In the genomic region with DNA sequence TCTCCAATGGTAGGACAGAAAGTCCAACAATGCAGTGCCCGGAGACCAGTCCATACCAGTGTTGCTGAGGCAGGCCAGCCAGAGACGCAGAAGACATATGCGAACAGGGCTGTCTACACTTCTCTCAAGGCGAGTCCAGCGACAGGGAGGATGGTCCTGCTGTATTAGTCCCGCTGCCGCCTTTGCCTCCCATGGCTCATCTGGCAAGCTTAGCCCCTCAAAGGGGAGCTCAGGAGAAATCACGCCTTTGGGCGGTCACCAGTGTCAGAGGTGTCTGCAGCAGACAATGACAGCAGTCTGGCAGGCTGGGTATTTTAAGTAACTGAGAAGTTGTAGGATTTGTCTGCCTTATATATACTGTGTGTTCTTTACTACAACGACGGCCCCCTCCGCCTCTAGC, we compare ENCODE assay signal across 8 mouse cellular contexts. TPM values are rescaled to one million over a fixed set of nuclear protein-coding genes. Genes with fewer than 3 reads are reported as not detected.
DNase-seq lines count a peak whose midpoint lies in the region; ATAC-seq and TF ChIP-seq lines count a peak whose summit lies in the region.

No protein-coding gene starts in this region.

- H3K79me2 ChIP-seq in myocyte (ENCODE audit: control insufficient read depth, insufficient read depth): no peaks in the 10 kb centered on the region

- H3K4me1 ChIP-seq in embryonic facial prominence, embryonic 14.5 days (ENCODE audit: control insufficient read depth, insufficient read depth, low read length): 0 out of 2 replicates have a peak, but pooled peaks cover 2% of the 10 kb centered on the region
- peaks cover 19% of the 10 kb centered on the region; the same call in 1 of the 2 replicates for H3K4me1 ChIP-seq in hindbrain, embryonic 15.5 days (replicated peaks)

- no peak for TF ChIP-seq POLR2A in myocyte (IDR thresholded peaks at IDR 0.05; ENCODE audit: insufficient read length, low read depth)

- no peak overlapping the region for H3ac ChIP-seq in myocyte (ENCODE audit: control insufficient read depth, insufficient read length)

- no peaks in the 10 kb centered on the region for H3K36me3 ChIP-seq in embryonic facial prominence, embryonic 14.5 days (ENCODE audit: control insufficient read depth, insufficient read depth, low read length)
- no peaks in the 10 kb centered on the region for H3K36me3 ChIP-seq in hindbrain, embryonic 15.5 days
- H3K36me3 ChIP-seq in myocyte (ENCODE audit: control insufficient read depth, insufficient read depth): no peaks in the 10 kb centered on the region

- ATAC-seq in embryonic facial prominence, embryonic 14.5 days (ENCODE audit: low read depth): no peak
- ATAC-seq in hindbrain, embryonic 15.5 days (ENCODE audit: low FRiP score, low read depth): peak; percentile 12; the same call in 1 of the 2 replicates
- no peak for ATAC-seq in monocyte, adult 5-6 weeks (replicated peaks; ENCODE audit: insufficient number of reproducible peaks, low FRiP score, low TSS enrichment, poor library complexity, severe bottlenecking)
- ATAC-seq in megakaryocyte-erythroid progenitor cell, adult 5-6 weeks (replicated peaks; ENCODE audit: low FRiP score, low TSS enrichment, poor library complexity, severe bottlenecking): no peak

- DNase-seq in adrenal gland, adult 2 months: peak; percentile 7
- DNase-seq in adrenal gland, postnatal 10 days: no peak
- DNase-seq in 3T3-L1 (ENCODE audit: low read depth, low spot score): peak; percentile 17
- DNase-seq in embryonic facial prominence, embryonic 14.5 days (ENCODE audit: low spot score): no peak

- H3K4me3 ChIP-seq in embryonic facial prominence, embryonic 14.5 days (ENCODE audit: low read depth, low read length): peak overlapping the region; percentile 52
- H3K4me3 ChIP-seq in hindbrain, embryonic 15.5 days: peak overlapping the region; percentile 64
- peak overlapping the region; percentile 56 for H3K4me3 ChIP-seq in myocyte

- no peaks in the 10 kb centered on the region for H3K9me3 ChIP-seq in embryonic facial prominence, embryonic 14.5 days (ENCODE audit: control insufficient read depth, low read length)
- H3K9me3 ChIP-seq in hindbrain, embryonic 15.5 days: no peaks in the 10 kb centered on the region

- H3K27ac ChIP-seq in embryonic facial prominence, embryonic 14.5 days (replicated peaks; ENCODE audit: low read depth, low read length): peak overlapping the region; percentile 81
- H3K27ac ChIP-seq in hindbrain, embryonic 15.5 days (replicated peaks): peak overlapping the region; percentile 84

- WGBS in embryonic facial prominence, embryonic 14.5 days: 34% methylated on average over 11 of the region's 12 CpGs
- 24% methylated on average over 12 of the region's 12 CpGs for WGBS in hindbrain, embryonic 15.5 days

- H3K27me3 ChIP-seq in embryonic facial prominence, embryonic 14.5 days (replicated peaks; ENCODE audit: control insufficient read depth, insufficient read depth, low read length): no peaks in the 10 kb centered on the region
- no peaks in the 10 kb centered on the region for H3K27me3 ChIP-seq in hindbrain, embryonic 15.5 days
- H3K27me3 ChIP-seq in myocyte (ENCODE audit: control insufficient read depth, insufficient read depth, insufficient read length): no peaks in the 10 kb centered on the region

- peak overlapping the region; percentile 60 for H3K4me2 ChIP-seq in embryonic facial prominence, embryonic 14.5 days (ENCODE audit: low read depth, low read length)
- peak overlapping the region; percentile 66 for H3K4me2 ChIP-seq in hindbrain, embryonic 15.5 days
- peak overlapping the region; percentile 83 for H3K4me2 ChIP-seq in myocyte (ENCODE audit: low read depth)

- H3K9ac ChIP-seq in embryonic facial prominence, embryonic 14.5 days (ENCODE audit: low read depth, low read length): peak overlapping the region; percentile 66
- H3K9ac ChIP-seq in hindbrain, embryonic 15.5 days: peak overlapping the region; percentile 67

TF ChIP-seq in myocyte, 11 proteins besides CTCF, POLR2A, EP300 and RAD21:
- TF ChIP-seq TCF12 (IDR thresholded peaks at IDR 0.05; ENCODE audit: insufficient read depth, poor library complexity, severe bottlenecking): no peak
- TF ChIP-seq MYOD1 (IDR thresholded peaks at IDR 0.05; ENCODE audit: control insufficient read depth in 1 of 3, insufficient read length in 2 of 3, low read depth in 2 of 3): no peak
- no peak for TF ChIP-seq POLR2AphosphoS2 (IDR thresholded peaks at IDR 0.05; ENCODE audit: insufficient read length, low read depth)
- no peak for TF ChIP-seq REST (IDR thresholded peaks at IDR 0.05; ENCODE audit: insufficient read depth, insufficient read length)
- TF ChIP-seq SRF (IDR thresholded peaks at IDR 0.05; ENCODE audit: control insufficient read depth, insufficient read length, low read depth): no peak
- no peak for TF ChIP-seq CEBPB (IDR thresholded peaks at IDR 0.05; ENCODE audit: insufficient read depth, poor library complexity, severe bottlenecking)
- TF ChIP-seq TCF3 (IDR thresholded peaks at IDR 0.05; ENCODE audit: insufficient read length, low read depth): no peak
- TF ChIP-seq MAX (IDR thresholded peaks at IDR 0.05; ENCODE audit: low read depth): no peak
- TF ChIP-seq E2F4 (IDR thresholded peaks at IDR 0.05; ENCODE audit: insufficient read depth): no peak
- no peak for TF ChIP-seq USF1 (IDR thresholded peaks at IDR 0.05; ENCODE audit: low read depth)
- no peak for TF ChIP-seq MYOG (IDR thresholded peaks at IDR 0.05; ENCODE audit: control insufficient read depth in 1 of 3, insufficient read depth in 1 of 3, insufficient read length in 2 of 3, low read depth in 2 of 3)

RNA-seq across cellular contexts. Expression of gene Amer1, which starts 1.3 kb away (rescaled TPM):
- 1 to 10 TPM; 5.4 to 9.1 TPM for total RNA-seq in adrenal gland, adult 2 months (2021)
- polyA plus RNA-seq in adrenal gland, adult 2 months (2012; rRNA removed): 1.4 and 1.6 TPM in 2 replicates
- total RNA-seq in adrenal gland, postnatal 10 days (2021): 10 to 100 TPM; 10.3 to 15.0 TPM
- polyA plus RNA-seq in embryonic facial prominence, embryonic 14.5 days (2014; fragmentation: Nextera tagmentation; extraction: Ambion mirVana): 9.1 and 9.9 TPM in 2 replicates
- 12.3 and 12.9 TPM in 2 replicates for polyA plus RNA-seq in hindbrain, embryonic 15.5 days (2015; fragmentation: Nextera tagmentation; extraction: Ambion mirVana)
- polyA plus RNA-seq in myocyte (2012; fragmentation: generic; extraction: Trizol): 1.9 TPM
- total RNA-seq in monocyte, adult 5-6 weeks (2017): 3.5 to 6.6 TPM (median 5.4 TPM) in 3 replicates
- total RNA-seq in megakaryocyte-erythroid progenitor cell, adult 5-6 weeks (2014; fragmentation: Nextera tagmentation): 9.5 and 9.6 TPM in 2 replicates
- 6.2 and 10.1 TPM in 2 replicates for total RNA-seq in megakaryocyte-erythroid progenitor cell, adult 5-6 weeks (2017)

Comparison
In these comparisons a context has a peak if more than half of its experiments do, and no peak if none do; other contexts are left out.
1. DNase-seq: peak in adrenal gland, adult 2 months (single experiment) and 3T3-L1 (single experiment); none in adrenal gland, postnatal 10 days (single experiment) and embryonic facial prominence, embryonic 14.5 days (single experiment).
2. Peak in every context shown above with its lines, with median percentiles within 50 percentile points of each other: H3K4me2 ChIP-seq and H3K4me3 ChIP-seq.